Mouse (Mus musculus): Measurements from ENCODE around the gene Zfp868.
"Not testable (repeated sequence)": the region's sequence is repeated elsewhere in the genome, so short reads cannot be mapped to it uniquely, and the experiment has no call there.

Zfp868 gene

GRCm38 (mm10) chr8:69625095-69625789 lies at the start of gene Zfp868:
Gene Zfp868 (minus strand): TSS chr8:69625548.
- peak; percentile 96 for DNase-seq (ENCODE audit: low spot score)

- DNase-seq (ENCODE audit: low spot score): not testable (repeated sequence)
Measured at GRCm38 (mm10) chr8:69665051-69665450, 39.7 kb upstream of the Zfp868 start.

- no peak for DNase-seq (ENCODE audit: low spot score)
Measured at GRCm38 (mm10) chr8:69661294-69661693, 35.9 kb upstream of the Zfp868 start.

GRCm38 (mm10) chr8:69654358-69654981 lies 29.1 kb upstream of the Zfp868 start, which contains the start of gene Zfp964:
Gene Zfp964 (plus strand): TSS chr8:69654479.
- DNase-seq (ENCODE audit: low spot score): peak; percentile 90

GRCm38 (mm10) chr8:69653808-69654357 lies 28.5 kb upstream of the Zfp868 start:
- DNase-seq (ENCODE audit: low spot score): no peak

- DNase-seq (ENCODE audit: low spot score): no peak
Measured at GRCm38 (mm10) chr8:69618078-69618477, 7.3 kb downstream of the Zfp868 start.

- DNase-seq (ENCODE audit: low spot score): no peak
Measured at GRCm38 (mm10) chr8:69614687-69615086, 10.7 kb downstream of the Zfp868 start.

GRCm38 (mm10) chr8:69597598-69597997 lies 27.8 kb downstream of the Zfp868 start:
- DNase-seq (ENCODE audit: low spot score): not testable (repeated sequence)

- DNase-seq (ENCODE audit: low spot score): peak; percentile 15
Measured at GRCm38 (mm10) chr8:69584611-69585202, 40.6 kb downstream of the Zfp868 start.

GRCm38 (mm10) chr8:69584201-69584600 lies 41.1 kb downstream of the Zfp868 start:
- DNase-seq (ENCODE audit: low spot score): not testable (repeated sequence)
